Mouse (Mus musculus) urinary bladder, postnatal 36 days (tissue): ENCODE results near the gene Zfp120.
A peak's percentile ranks its signal among the peaks of the same experiment; 100 is the strongest.
"Not testable (repeated sequence)": the region's sequence is repeated elsewhere in the genome, so short reads cannot be mapped to it uniquely, and the experiment has no call there.

ENCODE experiments used
- DNase-seq, 2 experiments: peaks; one replicate each; pipeline ENCODE4 v3.0.0; 2022; ENCODE audit warnings: low spot score in 2 of 2, mixed read lengths in 1 of 2

Zfp120 gene

GRCm38 (mm10) chr2:150136435-150136897 is at the start of gene Zfp120:
Gene Zfp120 (minus strand): TSS chr2:150136708.
- DNase-seq = peak; percentile 72 to 84

DNA sequence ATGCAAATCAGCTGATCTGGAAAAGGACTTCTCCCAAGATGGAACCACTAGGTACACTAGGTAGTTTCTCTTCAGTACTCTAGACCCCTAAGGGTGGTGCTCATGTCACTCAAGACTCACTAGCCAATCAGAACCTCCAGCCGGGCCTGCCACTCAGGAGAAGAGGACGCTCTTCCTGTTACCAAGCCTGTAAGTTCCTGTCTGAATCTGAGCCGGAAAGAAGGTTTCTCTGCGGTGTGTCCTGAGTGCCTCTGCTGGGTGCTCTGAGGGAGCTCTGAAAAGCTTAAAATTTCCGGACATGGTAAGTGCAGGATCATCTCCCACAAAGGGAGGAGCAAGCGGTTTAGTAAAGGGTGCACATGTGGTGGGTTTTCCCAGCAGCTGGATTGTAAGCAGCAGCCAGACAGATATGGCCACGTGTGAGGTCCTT is 45.1 kb upstream of the Zfp120 start, which contains the start of gene Gm14139:
Gm14139 (plus strand) TSS at position 186 of the 430 bp plus-strand sequence.
- DNase-seq = not testable (repeated sequence)

GRCm38 (mm10) chr2:150181046-150181445 is 44.5 kb upstream of the Zfp120 start:
- not testable (repeated sequence) for DNase-seq

- DNase-seq = not testable (repeated sequence)
Observed at GRCm38 (mm10) chr2:150179579-150179978, 43.1 kb upstream of the Zfp120 start, which contains the start of gene Gm10770. Gene Gm10770 (minus strand): TSS chr2:150179679.

- DNase-seq = no peak
Observed at GRCm38 (mm10) chr2:150173833-150174232, 37.3 kb upstream of the Zfp120 start.

DNA sequence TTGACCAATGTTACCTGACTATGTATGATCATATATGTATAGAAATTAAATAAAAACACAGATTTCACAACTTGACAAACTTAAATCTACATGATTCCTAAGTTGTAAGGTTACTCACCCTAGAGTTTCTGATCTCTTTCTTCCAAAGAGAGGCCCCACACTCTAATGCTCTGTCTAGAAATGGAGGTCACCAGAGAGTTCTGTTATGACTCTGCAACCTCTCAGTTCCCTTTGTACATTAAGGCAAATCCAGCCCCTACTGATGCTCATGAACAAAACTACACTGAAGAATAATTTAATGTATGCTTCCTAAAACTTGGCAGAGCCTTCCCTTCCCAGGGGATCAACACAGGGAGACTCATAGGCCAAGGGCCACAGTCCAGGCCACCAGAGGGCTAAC is 30.2 kb upstream of the Zfp120 start:
- DNase-seq = no peak

- no peak for DNase-seq
Observed at GRCm38 (mm10) chr2:150132773-150133172, 3.7 kb downstream of the Zfp120 start.

DNA sequence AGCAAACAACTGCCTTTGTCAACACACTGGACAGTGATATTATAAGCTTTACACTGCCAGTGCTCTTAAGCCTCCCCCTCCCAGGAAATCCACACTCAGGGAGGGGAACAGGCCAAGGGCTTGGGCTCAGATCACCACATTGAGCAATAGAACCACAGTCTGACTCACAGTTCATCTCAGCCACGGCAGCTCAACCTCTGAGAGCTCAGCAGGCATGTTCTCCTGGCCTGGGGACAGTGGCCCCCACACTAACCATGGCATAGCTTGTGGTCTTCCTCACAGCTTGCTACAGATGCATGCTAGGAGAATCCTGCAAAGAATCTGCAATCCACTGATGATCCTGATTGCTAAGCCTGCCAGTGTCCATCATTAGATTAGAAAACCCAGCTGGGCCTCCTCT is 4.5 kb downstream of the Zfp120 start:
- not testable (repeated sequence) for DNase-seq

GRCm38 (mm10) chr2:150111247-150111912 is 25.1 kb downstream of the Zfp120 start:
- DNase-seq = no peak

- DNase-seq = not testable (repeated sequence)
Observed at GRCm38 (mm10) chr2:150099618-150100017, 36.9 kb downstream of the Zfp120 start.
